Mouse (Mus musculus) G1E-ER4 (cell line): Measurements from ENCODE around the gene Rasl12. TPM values are rescaled to one million over a fixed set of nuclear protein-coding genes. Genes with fewer than 3 reads are reported as not detected.

Source experiments
- GATA1 ChIP-seq: IDR thresholded peaks from one replicate; pipeline ENCODE4 v1.8.0; 2012; ENCODE audit warnings: low read length, inconsistent platforms
- polyA plus RNA-seq: library from polyadenylated mRNA; stranded (reverse); fragments of >175 nt; gene quantifications from 2 replicates; pipeline ENCODE4 v1.2.3, GENCODE M21; 2012

The Rasl12 gene
- polyA plus RNA-seq, 1 experiment, result not detected

GRCm38 (mm10) chr9:65460732-65461442 lies 62.6 kb downstream of the Rasl12 start, which contains the start of gene Spg21:
Gene Spg21, plus strand, starts transcription at chr9:65460947.
- TF ChIP-seq GATA1, result no peak

DNA sequence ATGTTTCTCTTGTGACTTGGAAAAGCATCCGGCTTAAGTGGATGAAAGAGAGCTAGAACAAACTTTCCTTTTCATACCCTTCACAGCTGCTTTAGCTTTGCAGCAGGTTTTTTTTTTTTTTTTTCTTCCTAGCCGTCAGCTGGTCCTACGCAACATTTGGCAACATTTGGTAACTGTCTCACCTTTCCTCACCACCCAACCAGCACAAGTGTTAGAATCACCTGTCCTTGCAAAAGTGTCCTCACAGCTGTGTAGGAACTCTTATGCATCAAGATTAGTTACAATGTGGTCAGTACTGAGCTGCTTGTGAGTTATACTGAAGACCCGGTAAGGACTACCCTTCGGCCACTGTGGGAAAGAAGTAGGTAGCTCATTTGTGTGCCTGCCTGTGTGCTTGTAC lies 64.2 kb downstream of the Rasl12 start:
- no peak for TF ChIP-seq GATA1

GRCm38 (mm10) chr9:65464161-65464560 lies 65.9 kb downstream of the Rasl12 start:
- TF ChIP-seq GATA1, result no peak

Other genes with a start within 250 kb of the Rasl12 start
- 10.1 and 14.4 TPM in 2 replicates for gene Parp16, start 203.2 kb upstream of the Rasl12 start, polyA plus RNA-seq
- gene Cilp, start 133.3 kb upstream of the Rasl12 start, polyA plus RNA-seq, result not detected in 2 replicates
- 19.2 and 25.8 TPM in 2 replicates for gene Clpx, start 104.2 kb upstream of the Rasl12 start, polyA plus RNA-seq
- 29.8 and 42.2 TPM in 2 replicates for gene Pdcd7, start 52.4 kb upstream of the Rasl12 start, polyA plus RNA-seq
- 0.05 and 0.08 TPM in 2 replicates for gene Ubap1l, start 37.5 kb upstream of the Rasl12 start, polyA plus RNA-seq
- gene Kbtbd13, start 6.9 kb upstream of the Rasl12 start, polyA plus RNA-seq, result not detected in 2 replicates
- gene Slc51b, start 24.4 kb downstream of the Rasl12 start, polyA plus RNA-seq, result not detected in 2 replicates
- gene Mtfmt, start 37.3 kb downstream of the Rasl12 start, polyA plus RNA-seq, result 8.3 and 11.7 TPM in 2 replicates
- gene Spg21, start 62.4 kb downstream of the Rasl12 start, polyA plus RNA-seq, result 20.7 and 28.0 TPM in 2 replicates
- gene Ankdd1a, start 121.7 kb downstream of the Rasl12 start, polyA plus RNA-seq, result not detected in 2 replicates
- 17.8 and 32.5 TPM in 2 replicates for gene Plekho2, start 181.5 kb downstream of the Rasl12 start, polyA plus RNA-seq
- gene Pif1, start 188.7 kb downstream of the Rasl12 start, polyA plus RNA-seq, result 8.1 and 9.4 TPM in 2 replicates
- gene Rbpms2, start 231.1 kb downstream of the Rasl12 start, polyA plus RNA-seq, result 0.05 and 0.10 TPM in 2 replicates